Mouse (Mus musculus) forebrain, embryonic 12.5 days (tissue): ENCODE measurements around the gene Ccp110. TPM values are rescaled to one million over a fixed set of nuclear protein-coding genes. Genes with fewer than 3 reads are reported as not detected.

ENCODE experiments used
- ATAC-seq: fragments of 200-750 bp; cut with Nextera tagmentation; 2 replicates; pipeline ENCODE4 v1.8.0; 2017; ENCODE audit warnings: moderate TSS enrichment; ENCODE audit not compliant: low FRiP score
- H3K27ac ChIP-seq: fragments of 300-500 bp; sonication (generic); 2 replicates; pipeline ENCODE4 v1.5.1; 2016; ENCODE audit warnings: mild to moderate bottlenecking
- H3K27me3 ChIP-seq: fragments of 300-500 bp; sonication (generic); 2 replicates; pipeline ENCODE4 v1.6.1; 2016; ENCODE audit warnings: mild to moderate bottlenecking
- H3K36me3 ChIP-seq: fragments of 300-500 bp; sonication (generic); replicated peaks from 2 replicates; pipeline ENCODE4 v1.6.1; 2016; ENCODE audit warnings: mild to moderate bottlenecking
- H3K4me1 ChIP-seq: fragments of 300-500 bp; sonication (generic); 2 replicates; pipeline ENCODE4 v1.6.1; 2016
- H3K4me2 ChIP-seq: fragments of 300-500 bp; sonication (generic); 2 replicates; pipeline ENCODE4 v1.6.1; 2016; ENCODE audit warnings: mild to moderate bottlenecking, moderate library complexity
- H3K4me3 ChIP-seq: fragments of 300-500 bp; sonication (generic); replicated peaks from 2 replicates; pipeline ENCODE4 v1.5.1; 2016; ENCODE audit warnings: mild to moderate bottlenecking
- H3K9ac ChIP-seq: fragments of 300-500 bp; sonication (generic); 2 replicates; pipeline ENCODE4 v1.6.1; 2016; ENCODE audit warnings: mild to moderate bottlenecking
- H3K9me3 ChIP-seq: fragments of 300-500 bp; sonication (generic); 2 replicates; pipeline ENCODE4 v1.6.1; 2016
- WGBS: fragments of 180-500 bp; shearing (Covaris S2); methylation state at CpG from one replicate; pipeline ENCODE4 v1.1.7; 2016; 5-methylcytosine and 5-hydroxymethylcytosine counted together
- polyA plus RNA-seq: library from polyadenylated mRNA; unstranded; fragments of >200 nt; fragmentation: Nextera tagmentation; extraction: Ambion mirVana; gene quantifications from 2 replicates; pipeline ENCODE4 v1.2.1, GENCODE M21; 2016

Ccp110 gene
- polyA plus RNA-seq, 1 experiment from 2014 or later = 44.8 TPM

DNA sequence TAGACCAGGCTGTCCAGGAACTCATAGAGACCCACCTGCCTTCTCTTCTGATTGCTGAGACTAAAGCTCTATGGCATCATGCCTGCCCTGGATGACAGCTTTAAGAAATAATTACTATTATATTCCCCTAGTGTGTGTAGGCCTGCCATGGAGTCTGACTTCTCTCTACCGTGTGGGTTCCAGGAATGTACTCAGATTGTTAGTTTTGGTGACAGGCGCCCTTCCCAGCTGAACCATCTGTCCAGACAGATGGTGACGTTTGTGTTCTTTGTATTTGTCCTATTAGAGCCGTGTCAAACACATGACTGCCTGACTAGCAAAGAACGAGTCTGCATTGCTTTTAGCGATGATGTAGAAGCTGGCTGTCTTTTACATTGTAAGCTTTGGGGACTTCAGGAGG is 66.2 kb downstream of the Ccp110 start:
- peak; percentile 39; the same call in 1 of the 2 replicates for ATAC-seq
- H3K27ac ChIP-seq = 0 out of 2 replicates have a peak overlapping the region, but pooled peaks have one; percentile 54
- no peak overlapping the region for H3K4me3 ChIP-seq
- no peak overlapping the region for H3K4me2 ChIP-seq
- H3K9ac ChIP-seq = no peak overlapping the region
- H3K36me3 ChIP-seq = peaks cover 30% of the 10 kb centered on the region
- peaks cover 8% of the 10 kb centered on the region; the same call in 1 of the 2 replicates for H3K4me1 ChIP-seq
- 69% methylated on average over 6 of the region's 6 CpGs for WGBS
- no peaks in the 10 kb centered on the region for H3K9me3 ChIP-seq
- H3K27me3 ChIP-seq = no peaks in the 10 kb centered on the region

DNA sequence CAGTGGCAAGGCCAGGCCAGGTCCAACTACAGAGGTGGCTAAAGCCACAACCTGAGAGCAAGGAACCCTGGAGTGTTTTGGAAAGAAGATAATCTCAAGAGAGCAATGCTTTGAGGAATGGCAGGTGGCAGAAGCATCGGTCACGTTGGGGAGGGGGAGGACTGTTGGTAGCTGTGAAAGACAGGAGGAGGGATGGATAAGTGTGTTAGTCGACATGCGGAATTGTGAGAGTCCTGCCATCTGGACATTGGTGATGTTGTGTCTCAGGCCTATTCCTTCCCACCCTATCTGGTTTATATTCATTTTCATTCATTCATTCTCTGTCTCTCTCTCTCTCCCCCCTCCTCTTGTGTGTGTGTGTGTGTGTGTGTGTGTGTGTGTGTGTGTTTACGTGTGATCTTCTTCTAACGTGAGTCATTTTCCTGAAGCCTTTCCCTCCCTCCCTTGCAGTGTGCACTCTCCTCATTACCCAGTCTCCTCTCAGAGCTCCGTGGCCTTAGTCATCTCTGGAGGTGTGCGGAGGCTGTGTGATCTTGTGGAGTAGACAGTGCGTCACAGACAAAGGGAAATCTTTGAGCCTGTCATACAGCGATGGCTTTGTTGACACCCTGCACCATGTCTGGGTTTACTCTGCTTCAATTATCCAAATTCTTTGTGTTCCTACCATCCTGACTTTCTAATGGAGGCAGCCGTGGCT is 71.1 kb downstream of the Ccp110 start:
- H3K4me3 ChIP-seq = no peak overlapping the region
- H3K27me3 ChIP-seq = no peaks in the 10 kb centered on the region
- ATAC-seq = no peak
- H3K9ac ChIP-seq = no peak overlapping the region
- H3K36me3 ChIP-seq = peaks cover 19% of the 10 kb centered on the region
- H3K4me1 ChIP-seq = peaks cover 3% of the 10 kb centered on the region; the same call in 1 of the 2 replicates
- 90% methylated on average over 11 of the region's 11 CpGs for WGBS
- no peak overlapping the region for H3K4me2 ChIP-seq
- no peak overlapping the region for H3K27ac ChIP-seq
- no peaks in the 10 kb centered on the region for H3K9me3 ChIP-seq

DNA sequence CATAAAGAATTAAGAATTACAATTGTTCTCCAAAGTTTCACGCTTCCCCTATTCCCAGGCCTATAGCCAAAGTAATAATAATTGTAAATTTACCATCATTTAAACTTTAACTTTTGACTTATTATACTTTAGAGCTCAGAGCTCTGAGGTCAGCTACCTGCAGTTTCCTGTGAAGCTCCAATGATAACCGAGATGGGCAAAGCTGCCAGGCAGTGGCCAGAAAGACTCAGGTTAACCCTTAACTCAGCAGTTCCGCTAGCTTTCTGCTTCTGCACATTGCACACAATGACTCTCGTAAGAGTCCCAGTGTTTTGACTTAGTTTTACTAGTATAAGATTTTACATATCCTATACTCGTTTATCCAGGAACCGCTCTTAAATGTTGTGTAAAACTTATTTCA is 73.7 kb downstream of the Ccp110 start:
- H3K4me1 ChIP-seq = no peaks in the 10 kb centered on the region
- H3K9me3 ChIP-seq = no peaks in the 10 kb centered on the region
- no peak overlapping the region for H3K4me2 ChIP-seq
- H3K27me3 ChIP-seq = no peaks in the 10 kb centered on the region
- H3K36me3 ChIP-seq = peaks cover 13% of the 10 kb centered on the region
- no peak overlapping the region for H3K9ac ChIP-seq
- no peak overlapping the region for H3K27ac ChIP-seq
- ATAC-seq = no peak
- no peak overlapping the region for H3K4me3 ChIP-seq
- 73% methylated on average over 6 of the region's 6 CpGs for WGBS

Other genes starting within 250 kb of the Ccp110 start
- gene Itpripl2, start 220.6 kb upstream of the Ccp110 start, polyA plus RNA-seq = 1.0 and 1.3 TPM in 2 replicates
- gene Coq7, start 179.2 kb upstream of the Ccp110 start, polyA plus RNA-seq = 96.9 and 98.7 TPM in 2 replicates
- 12.9 and 13.2 TPM in 2 replicates for gene Tmc7, start 127.8 kb upstream of the Ccp110 start, polyA plus RNA-seq
- 0.65 and 0.73 TPM in 2 replicates for gene Tmc5, start 115.3 kb upstream of the Ccp110 start, polyA plus RNA-seq
- 96.5 and 98.5 TPM in 2 replicates for gene Gde1, start 6.8 kb upstream of the Ccp110 start, polyA plus RNA-seq
- 89.2 and 91.5 TPM in 2 replicates for gene Vps35l, start 27.7 kb downstream of the Ccp110 start, polyA plus RNA-seq
- 3.9 and 4.4 TPM in 2 replicates for gene Iqck, start 143.2 kb downstream of the Ccp110 start, polyA plus RNA-seq
- 127 and 130 TPM in 2 replicates for gene Knop1, start 143.7 kb downstream of the Ccp110 start, polyA plus RNA-seq